Mouse (Mus musculus) kidney, adult 18-20 months (tissue): ENCODE data around the gene Tspo2.

Experiments
- DNase-seq: peaks from one replicate; pipeline ENCODE4 v3.0.0; 2021

Tspo2 gene

DNA sequence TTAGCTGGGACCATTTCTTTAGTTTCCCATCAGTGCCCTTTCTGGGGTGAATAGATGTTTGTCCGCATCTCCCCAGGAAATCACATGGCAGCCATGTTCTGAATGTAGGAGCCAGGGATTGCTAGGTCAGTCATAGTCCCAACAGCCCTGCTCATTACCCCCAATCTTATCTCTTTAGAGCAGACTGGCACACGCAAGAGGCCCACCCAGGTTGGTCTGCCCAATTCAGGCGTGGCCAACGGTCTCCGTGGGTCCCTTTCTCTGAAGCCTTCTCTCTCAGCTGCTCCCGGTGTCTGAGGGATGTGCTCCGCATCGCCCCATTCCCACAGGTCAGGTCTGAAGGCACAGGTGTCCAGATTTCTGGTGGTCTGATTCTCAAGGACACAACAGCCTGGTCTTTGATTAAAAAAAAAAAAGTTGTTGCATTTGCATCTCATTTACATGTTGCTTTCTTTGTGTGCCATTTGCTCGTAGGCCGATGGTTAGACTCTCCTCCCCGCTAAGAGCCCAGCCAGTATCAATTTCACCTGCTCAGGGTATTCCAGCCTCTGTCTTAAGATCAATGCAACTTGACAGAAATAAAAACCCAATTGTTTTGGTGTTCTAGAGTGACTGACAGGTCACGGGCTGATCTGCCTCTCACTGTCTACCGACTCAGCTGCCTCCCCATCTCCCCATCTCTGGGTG is 513 bp downstream of the Tspo2 start:
- DNase-seq: no peak

DNA sequence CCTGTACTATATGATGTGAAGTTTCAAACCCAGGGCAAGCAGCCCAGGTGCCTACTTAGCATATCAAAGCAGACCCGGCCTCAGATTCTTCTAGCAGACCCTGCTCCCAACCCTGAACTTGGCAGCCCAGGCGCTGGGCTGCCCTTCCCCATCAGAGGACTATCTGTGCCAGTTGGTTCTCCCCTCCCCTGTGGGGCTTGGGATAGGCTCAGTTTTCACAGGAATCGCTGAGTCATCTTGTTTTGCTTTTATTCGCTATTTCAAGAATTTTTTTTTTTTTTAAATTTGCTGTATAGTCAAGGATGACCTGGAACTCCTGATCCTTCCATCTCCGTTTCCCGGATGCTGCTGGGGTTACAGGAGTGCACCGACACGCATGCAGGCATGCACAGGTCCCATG is 3.6 kb downstream of the Tspo2 start:
- no peak for DNase-seq

DNA sequence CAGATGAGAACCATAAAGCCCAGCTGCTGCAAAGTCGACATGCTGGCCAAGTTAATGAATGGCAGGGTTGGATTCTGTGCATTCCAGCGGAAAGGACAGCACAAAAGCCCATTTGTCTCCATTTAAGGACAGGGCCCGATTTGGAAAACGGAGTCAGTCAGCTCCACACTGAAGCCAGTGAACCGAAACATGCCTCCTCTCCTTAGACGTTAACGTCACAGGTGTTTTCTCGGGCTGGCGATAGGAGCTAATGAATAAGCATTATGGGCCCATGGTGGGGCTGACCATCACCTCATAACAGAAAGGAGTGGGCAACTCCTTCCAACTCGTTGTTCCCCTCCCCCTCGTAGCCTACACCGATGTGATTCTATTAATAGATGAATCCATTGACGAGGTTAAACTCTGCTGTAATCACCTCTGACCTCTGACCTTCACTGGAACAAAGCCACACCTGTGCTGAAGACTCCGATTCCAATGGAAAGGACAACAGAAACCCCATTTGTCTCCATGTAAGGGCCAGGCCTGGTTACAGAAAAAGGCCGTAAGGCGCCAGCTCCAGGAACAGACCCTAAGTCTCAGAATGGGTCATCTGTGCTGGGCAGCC is 7.7 kb downstream of the Tspo2 start:
- DNase-seq: peak; percentile 64

GRCm38 (mm10) chr17:48442745-48443457 is 8.4 kb downstream of the Tspo2 start:
- peak; percentile 57 for DNase-seq

DNA sequence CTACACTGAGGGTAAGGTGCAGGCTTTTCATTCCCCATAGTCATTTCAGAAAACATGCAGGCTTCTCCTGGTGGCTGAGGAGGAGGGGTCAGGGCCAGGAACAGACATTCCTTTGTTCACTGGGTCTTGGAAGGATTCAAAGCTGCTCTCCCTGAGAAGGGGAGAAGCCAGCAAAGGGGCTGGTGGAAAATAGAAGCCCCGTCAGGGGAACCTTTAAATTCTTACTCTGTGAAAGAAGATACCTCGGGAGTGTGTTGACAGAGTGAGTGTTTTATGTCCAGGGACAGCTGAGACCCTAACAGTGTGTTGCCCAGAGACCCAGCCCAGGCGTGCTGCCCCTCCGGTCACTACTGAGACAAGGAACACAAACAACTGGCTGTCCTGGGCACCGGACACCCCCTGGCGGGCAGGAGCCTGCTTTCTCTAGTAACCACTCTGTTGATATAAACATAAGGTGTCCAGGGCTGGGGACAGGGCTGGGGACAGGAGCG is 13.9 kb downstream of the Tspo2 start:
- no peak for DNase-seq

DNA sequence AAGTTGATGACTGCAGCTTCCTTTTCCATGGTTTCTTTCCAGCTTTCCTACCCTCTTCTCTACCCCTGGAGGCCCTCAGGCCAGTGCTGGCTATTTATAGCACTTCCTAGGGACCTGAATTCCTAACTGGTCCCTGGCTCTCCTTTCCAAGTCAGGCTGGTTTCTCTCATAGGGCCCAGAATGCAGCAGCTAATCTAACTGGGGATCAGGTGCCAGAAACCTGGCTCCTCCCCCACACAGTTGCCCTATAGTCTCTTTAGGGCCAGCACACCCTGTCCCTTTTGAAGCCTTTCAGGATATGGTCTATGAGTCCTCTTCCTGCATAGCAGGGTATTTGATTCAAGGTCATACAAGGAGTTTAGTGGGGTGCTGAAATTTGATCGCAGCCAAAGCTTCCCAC is 14.8 kb downstream of the Tspo2 start:
- DNase-seq: peak; percentile 27

GRCm38 (mm10) chr17:48434479-48434878 is 16.8 kb downstream of the Tspo2 start:
- no peak for DNase-seq

DNA sequence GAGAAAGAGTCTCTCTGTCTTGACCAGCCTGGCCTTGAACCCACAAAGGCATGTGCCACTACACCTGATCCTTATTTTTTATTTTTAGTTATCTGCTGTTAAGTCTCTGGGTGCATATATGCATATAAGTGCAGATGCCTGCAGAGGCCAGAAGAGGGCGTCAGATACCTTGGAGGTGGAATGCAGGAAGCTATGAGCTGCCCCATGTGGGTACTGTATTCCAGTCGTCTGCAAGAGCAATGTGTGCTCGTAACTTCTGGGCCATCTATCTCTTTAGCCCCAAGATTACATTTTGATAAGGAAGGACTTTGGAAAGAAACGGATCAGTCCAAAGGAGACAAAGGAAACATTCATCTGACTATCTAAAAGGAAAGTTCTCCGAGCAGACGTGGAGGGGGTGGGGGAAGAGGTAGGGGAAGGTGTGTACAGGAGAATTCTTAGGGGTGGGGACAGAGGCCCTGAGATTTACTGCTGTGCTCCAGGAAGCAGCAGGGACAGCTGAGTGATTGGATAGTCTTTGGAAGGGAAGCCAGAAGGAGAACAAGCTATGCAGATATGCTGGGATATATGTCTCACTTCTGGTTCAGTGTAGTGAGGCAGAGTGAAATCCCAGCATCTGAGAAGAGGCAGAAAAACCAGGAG is 17.5 kb downstream of the Tspo2 start:
- no peak for DNase-seq

- no peak for DNase-seq
Observed at GRCm38 (mm10) chr17:48433006-48433655, 18.2 kb downstream of the Tspo2 start.

DNA sequence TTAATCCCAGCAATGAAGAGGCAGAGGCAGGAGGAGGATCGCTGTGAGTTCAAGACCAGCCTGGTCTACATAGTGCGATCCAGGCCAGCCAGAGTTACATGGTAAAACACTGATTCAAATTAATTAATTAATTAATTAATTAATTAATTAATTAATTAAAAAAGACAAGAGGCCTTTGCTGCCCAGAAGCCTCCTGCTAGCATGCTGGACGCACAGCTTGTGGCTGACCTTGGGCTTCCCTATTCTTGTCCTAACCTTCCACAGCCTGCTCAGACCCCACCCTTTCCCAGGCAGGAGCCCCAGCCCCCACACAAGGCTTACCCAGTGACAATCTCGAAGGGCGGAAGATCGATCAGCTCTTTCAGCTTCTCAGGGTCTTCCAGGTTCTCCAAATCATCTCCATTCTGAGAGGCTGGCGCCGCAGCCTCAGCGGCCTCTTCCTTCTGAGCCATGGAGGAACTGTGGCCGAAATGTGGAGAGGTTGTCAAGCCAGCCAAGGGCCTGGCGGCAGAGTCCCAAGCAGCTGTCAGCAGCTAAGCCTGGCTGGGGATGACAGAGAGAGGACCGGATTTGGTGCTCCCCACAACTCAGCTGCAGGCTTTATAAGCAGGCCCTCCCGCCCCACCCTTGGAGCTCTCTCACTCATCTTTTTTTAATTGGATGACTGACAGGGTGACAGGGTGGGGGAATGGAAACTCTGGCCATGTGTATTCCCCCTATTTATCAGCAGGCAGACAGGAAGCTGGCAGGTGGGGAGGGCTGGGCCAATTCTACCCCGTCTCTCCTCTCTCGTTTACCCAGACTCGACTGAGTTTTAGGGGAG is 19.0 kb downstream of the Tspo2 start, which contains the start of gene Apobec2:
Gene Apobec2 (minus strand): TSS at position 773 of the 823 bp plus-strand sequence.
- DNase-seq: no peak

DNA sequence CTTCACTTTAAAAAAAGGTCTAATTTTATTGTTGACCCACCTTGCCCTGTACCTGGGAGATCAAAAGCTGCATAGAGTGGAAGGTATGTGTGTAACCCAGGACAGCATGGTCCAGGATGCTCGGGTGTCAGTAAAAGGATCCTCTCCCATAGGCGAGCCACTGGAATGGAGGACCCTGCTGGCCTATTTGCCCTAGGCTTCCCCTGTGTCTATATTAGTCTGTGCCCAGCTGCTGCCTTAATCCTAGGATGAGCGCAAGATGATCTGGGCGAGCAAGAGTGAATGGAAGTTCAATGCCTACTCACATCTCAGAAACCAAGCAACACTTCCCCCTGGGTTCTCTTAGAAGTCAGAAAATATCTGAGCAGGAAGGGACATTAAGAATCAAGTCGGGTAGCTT is 20.3 kb downstream of the Tspo2 start:
- no peak for DNase-seq

GRCm38 (mm10) chr17:48430394-48430793 is 20.9 kb downstream of the Tspo2 start:
- no peak for DNase-seq

- DNase-seq: no peak
Observed at GRCm38 (mm10) chr17:48427852-48428530, 23.3 kb downstream of the Tspo2 start.

GRCm38 (mm10) chr17:48426991-48427750 is 24.2 kb downstream of the Tspo2 start:
- no peak for DNase-seq

DNA sequence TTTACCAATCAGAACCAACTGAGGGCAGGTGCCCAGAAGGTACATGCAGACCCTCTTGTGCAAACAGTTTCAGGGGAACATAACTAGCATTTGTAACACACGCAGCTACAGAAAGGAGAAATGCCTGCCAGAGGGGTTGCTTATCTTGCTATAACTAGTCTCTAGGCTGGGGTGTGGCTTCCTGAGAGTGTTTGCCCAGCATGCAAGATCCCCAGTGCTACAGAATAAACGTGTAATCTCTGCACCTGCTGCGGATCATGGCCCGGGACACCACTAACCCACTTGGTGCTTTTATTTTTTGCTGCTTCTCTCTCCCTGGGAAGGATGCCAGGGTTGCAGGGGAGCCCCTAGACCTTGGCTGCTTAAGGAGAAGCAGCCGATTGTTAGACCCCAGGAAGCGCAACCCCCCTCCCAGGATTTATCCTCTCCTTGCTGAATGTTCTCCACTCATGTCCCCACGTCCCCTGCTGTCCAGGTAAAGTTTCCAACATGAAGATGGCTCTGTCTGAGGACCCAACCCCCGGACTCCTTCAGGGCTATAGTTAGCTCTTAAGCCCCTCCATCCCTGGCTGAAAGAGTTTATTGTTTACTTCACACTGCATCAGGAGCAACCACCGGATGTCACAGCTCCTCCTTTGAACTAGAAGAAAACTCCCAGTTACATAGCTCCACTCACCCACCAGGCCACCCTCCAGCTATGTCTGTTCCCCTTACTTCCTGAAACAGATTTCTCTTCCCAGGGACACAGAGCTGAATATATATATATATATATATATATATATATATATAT is 25.3 kb downstream of the Tspo2 start:
- no peak for DNase-seq

DNA sequence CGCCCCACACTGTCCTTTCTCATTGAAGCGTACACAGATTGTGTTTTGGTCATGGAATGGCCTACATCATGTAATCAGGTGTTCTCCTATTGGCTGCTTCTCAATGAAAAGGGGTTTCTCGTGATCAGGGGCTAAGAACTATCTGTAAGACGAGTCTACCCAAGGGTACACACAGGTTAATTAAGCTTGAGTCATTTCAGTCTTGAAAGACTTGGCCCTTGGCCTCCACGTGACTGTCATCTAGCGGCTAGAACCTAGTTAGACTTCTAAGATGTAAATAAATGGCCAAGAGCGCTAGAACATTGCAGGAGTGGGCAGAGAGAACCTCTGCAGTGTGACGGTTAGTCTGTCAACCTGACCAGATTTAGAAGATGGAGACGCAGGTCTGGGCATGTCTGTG is 27.1 kb downstream of the Tspo2 start:
- peak; percentile 28 for DNase-seq

GRCm38 (mm10) chr17:48419571-48419970 is 31.8 kb downstream of the Tspo2 start:
- no peak for DNase-seq

- no peak for DNase-seq
Observed at GRCm38 (mm10) chr17:48418781-48419180, 32.5 kb downstream of the Tspo2 start.

- DNase-seq: peak; percentile 52
Observed at GRCm38 (mm10) chr17:48418174-48418573, 33.1 kb downstream of the Tspo2 start.

- DNase-seq: no peak
Observed at GRCm38 (mm10) chr17:48417521-48417920, 33.8 kb downstream of the Tspo2 start.
